Mouse (Mus musculus): ENCODE measurements around the gene Smim14.
A peak's percentile ranks its signal among the peaks of the same experiment; 100 is the strongest.
"Not testable (repeated sequence)": the region's sequence is repeated elsewhere in the genome, so short reads cannot be mapped to it uniquely, and the experiment has no call there.

Gene Smim14

GRCm38 (mm10) chr5:65536751-65537419 is at the start of gene Smim14, which contains the start of gene Ube2k:
TSS of gene Smim14 (minus strand) at chr5:65537184.
TSS of gene Ube2k (plus strand) at chr5:65537233.
- peak; percentile 95 for DNase-seq (ENCODE audit: low spot score)

DNA sequence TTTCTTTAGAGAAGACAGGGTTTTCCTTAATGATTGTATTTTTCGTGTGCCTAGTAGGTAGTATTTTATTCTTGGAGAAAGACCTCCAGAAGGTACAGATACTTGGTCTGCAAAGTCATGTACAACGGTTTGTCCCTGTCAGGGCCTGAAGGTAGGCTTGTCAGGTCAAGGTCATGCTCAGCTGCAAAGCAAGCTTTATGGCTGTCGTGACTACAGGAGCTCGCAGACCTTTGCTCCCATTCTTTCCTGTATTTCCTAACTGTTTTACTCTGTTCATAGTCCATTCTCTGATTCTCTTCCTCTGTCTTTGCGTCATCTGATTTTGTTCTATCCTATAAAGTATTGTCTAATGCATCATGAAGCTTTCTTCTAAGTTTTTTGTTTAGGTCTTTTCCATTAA is 49.3 kb upstream of the Smim14 start:
- no peak for DNase-seq (ENCODE audit: low spot score)

DNA sequence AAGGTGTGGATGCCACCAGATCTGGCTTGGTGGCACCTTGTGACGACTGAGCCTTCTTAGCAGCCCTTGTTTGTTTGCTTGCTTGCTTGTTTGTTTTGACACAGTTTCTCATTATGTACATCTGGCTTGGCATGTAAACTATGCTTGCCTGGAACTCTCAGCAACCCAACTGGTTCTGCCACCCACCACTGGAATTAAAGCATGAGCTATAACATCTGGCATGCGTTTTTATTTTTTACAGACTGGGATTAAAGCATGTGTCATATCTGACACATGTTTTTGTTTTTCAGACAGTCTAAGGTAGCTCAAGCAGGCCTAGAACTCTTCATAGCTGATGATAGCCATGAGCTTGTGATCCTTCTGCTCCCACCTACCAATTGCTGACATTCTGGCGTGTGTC is 41.6 kb upstream of the Smim14 start:
- no peak for DNase-seq (ENCODE audit: low spot score)

GRCm38 (mm10) chr5:65575896-65576295 is 38.9 kb upstream of the Smim14 start:
- DNase-seq (ENCODE audit: low spot score): no peak

DNA sequence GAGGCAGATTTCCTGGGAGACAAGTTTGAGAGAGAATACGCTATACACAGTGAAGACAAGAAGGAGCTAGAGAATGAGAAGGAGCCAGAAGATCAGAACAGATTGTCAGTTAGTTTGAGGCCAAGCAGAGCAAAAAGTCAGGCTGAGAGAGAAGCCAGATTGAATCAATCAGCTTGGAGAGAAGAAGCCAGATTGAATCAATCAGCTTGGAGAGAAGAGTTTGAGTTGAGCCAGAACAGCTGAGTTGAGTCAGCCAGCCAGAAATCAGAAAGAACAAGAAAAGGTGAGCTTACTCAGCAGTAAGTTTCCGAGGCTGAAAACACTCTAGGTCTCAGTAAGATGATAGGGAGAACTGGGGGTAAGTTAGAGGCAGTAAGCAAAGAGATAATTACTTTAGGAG is 37.9 kb upstream of the Smim14 start:
- DNase-seq (ENCODE audit: low spot score): no peak

DNA sequence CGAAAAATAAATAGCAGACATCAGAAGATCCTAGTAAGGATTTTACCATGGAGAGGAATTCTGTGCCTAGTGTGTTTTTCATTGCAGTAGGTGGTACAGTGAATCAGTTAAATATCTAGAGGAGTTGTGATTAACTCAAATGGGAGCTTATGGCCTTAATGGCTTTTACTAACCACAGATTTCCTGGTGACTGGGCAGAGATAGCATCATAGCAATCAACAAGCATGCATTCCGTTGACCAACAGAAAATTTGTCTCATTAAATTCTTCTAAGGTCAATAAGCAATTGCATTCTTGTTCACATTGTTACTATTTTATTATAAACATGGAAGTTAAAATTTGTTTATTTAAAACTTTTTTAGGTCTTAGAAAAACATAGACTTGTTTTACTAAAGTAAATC is 28.5 kb upstream of the Smim14 start:
- no peak for DNase-seq (ENCODE audit: low spot score)

DNA sequence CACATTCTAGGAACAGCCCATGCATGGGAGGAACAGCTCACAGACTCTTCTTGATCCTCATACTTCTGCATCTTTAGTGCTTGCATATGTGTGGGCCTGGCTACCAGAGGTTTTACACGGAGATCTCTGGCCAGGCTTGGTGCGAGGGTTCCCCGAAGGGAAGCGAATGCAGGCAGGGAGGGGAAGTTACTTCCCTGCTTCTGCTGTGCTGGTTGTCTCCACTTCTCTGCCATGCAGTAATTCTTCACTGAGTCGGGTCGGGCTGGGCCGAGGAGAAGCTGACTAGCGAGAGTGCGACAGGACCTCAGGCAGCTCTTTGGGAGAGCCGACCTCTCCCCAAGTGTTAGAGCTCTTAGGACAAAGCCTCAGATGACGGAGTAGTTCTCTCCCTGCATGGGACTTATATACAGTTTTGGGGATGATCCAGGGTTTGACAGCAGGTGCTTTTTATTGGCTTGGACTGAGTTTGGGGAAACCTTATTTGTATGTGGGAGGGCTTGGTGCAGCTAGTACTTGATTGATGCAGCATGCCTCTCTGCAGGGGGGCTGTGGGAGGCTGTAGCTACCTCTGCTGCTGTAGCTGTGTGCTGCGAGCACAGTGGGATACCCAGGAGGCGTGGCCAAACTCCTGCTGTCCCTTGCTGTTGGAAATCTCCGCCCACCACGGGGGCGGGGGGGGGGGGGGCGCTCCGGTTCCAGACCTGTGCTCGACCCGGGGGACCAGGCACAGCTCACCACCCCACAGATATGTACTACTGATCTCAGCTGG is 24.3 kb upstream of the Smim14 start:
- peak; percentile 4 for DNase-seq (ENCODE audit: low spot score)

GRCm38 (mm10) chr5:65557109-65557508 is 20.1 kb upstream of the Smim14 start:
- no peak for DNase-seq (ENCODE audit: low spot score)

DNA sequence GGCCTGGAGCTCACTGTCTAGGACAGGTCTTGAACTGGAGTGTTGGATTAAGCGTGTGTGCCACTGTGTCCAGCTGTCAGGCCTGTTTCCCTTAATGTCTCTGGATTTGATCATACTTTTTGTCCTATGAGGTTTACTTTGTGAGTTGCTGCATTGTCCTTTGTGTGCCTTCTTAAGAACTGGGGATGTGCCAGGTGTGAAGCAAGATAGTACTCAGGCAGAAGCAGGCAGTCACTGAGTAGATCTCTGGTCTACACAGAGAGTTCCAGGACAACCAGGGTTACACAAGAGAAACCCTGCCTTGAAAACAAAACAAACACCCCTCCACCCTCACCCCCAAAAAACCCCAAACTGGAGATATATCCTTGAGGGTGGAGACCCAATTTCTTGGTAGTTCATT is 12.7 kb upstream of the Smim14 start:
- no peak for DNase-seq (ENCODE audit: low spot score)

DNA sequence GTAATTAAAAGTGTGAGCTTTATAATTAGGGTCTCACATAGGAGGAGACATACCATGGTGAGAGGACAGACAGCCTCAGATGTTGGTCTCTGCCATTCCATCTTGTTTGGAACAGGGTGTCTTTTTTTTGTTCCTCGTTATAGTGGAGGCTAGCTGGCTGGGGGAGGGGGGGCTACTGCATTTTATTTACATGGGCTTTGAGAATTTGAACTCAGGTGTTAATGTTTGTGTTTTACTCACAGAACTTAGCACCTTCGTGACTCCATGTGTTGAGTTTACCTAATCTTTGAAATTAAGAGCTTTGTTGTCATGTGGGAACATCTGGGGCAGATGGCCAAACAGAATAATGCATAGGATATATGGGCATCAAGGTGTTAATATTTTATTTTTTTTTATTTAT is 7.6 kb upstream of the Smim14 start:
- DNase-seq (ENCODE audit: low spot score): no peak

DNA sequence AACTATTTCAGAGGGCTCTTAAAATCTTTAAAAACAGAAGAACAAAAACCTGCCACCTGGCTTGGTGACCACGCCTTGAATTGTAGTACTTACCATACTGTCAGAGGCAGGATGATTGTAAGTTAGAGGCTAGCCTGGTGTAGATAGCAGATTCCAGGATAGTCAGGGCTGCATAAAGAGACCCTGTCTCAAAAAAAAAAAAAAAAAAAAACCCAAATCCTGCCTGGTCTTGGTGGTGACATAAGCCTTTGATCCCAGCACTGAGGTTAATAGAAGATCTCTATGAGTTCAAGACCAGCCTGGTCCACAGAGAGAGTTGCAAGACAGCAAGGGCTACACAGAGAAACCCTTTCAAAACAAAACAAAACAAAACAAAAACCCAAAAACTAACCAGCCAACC is 6.5 kb upstream of the Smim14 start:
- DNase-seq (ENCODE audit: low spot score): no peak

DNA sequence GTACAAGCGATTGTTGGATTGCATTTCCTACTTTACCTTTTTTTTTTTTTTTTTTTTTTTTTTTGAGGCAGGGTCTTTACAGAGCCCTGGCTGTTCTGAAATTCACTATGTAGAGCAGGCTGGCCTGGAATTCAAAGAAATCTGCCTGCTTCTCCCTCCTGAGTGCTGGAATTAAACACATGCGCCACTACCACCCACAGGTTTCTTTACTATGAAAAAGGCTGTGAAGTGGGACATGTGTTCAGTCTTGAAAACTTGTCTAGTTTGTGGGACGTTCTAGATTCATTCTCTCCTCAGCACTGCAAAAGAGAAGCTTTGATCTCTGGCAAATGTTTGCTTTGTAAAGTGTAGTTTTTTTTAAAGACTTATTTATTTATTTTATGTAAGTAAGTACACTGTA is 4.9 kb upstream of the Smim14 start:
- DNase-seq (ENCODE audit: low spot score): no peak

DNA sequence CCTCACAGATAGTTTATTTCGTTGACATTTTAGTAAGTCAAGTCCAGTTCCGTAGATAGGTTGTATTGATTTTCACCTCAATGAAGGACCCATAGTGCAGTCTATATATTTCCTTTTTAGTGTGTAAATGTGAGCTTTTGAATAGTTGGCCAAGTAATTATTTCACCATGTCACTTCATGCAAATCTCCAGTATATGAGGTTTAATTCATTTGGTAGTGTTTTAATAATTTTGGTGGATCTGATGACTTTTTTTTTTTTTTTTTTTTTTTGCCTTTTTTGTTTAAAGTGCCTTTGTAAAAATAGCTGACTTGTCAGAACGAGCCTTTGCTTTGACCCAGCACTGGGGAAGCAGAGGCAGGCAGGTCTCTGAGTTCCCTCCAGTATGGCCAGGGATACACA is 2.8 kb upstream of the Smim14 start:
- DNase-seq (ENCODE audit: low spot score): no peak

DNA sequence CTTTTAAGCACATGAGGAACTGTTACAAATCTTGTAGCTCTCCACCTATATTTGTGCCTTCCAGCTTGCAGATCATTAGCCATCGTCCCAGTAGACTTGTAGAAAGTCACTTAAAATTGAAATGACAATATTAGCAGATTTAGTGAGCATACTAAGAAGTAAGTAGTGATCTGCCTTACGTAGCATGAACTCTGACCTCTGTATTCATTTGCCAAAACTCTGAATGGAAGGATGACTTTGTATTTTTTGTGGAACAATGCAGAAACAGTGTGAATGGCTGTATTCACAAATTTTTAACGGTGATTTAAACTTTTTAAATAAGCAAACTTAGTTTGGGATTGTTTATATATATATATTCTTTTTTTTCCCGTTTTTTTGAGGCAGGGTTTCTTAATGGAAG is 1.8 kb upstream of the Smim14 start:
- DNase-seq (ENCODE audit: low spot score): no peak

- DNase-seq (ENCODE audit: low spot score): no peak
Measured at GRCm38 (mm10) chr5:65538121-65538520, 1.1 kb upstream of the Smim14 start.

DNA sequence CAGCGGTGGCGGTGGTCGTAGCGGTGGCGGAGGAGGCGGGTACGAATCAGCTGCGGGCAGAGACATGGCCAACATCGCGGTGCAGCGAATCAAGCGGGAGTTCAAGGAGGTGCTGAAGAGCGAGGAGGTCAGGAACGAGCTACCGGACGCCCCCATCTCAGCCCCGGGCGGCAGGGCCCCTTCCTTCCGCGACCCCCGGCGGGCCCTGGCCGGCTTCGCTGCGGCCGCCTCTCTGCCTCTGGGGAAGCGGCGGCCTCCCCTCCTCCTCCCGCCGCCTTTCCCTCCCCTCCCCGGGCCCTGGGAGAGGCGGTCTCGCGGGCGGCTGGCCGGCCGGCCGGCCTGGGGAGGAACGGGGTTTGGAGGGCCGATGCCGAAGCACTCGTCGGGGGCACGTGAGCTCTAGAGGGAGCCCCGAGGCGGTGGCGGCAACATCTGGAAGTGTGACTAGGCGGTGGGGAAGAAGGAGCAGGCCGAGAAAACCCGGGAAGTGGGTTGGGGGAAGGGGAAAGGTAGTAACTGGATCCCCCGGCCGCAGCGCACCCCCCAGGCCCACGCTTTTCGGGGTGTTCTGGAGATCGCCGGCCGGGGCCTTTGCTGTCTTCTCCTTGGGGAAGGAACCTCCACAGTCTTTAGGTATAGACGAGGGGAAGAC is 562 bp upstream of the Smim14 start:
- DNase-seq (ENCODE audit: low spot score): no peak

DNA sequence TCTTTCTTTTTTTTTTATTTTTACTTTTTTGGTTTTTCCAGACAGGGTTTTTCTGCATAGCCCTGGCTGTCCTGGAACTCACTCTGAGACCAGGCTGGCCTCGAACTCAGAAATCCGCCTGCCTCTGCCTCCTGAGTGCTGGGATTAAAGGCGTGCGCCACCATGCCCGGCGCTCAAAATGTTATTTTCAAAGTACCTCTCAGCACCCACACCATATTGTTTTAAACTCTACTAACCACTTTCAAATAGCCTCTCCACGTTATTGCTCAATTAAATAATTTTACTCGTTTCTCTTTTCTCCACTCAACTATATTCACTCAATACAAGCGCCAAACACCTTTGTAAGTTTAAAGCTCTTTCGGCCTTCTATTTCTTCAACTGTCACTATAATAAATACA is 917 bp downstream of the Smim14 start:
- not testable (repeated sequence) for DNase-seq (ENCODE audit: low spot score)

DNA sequence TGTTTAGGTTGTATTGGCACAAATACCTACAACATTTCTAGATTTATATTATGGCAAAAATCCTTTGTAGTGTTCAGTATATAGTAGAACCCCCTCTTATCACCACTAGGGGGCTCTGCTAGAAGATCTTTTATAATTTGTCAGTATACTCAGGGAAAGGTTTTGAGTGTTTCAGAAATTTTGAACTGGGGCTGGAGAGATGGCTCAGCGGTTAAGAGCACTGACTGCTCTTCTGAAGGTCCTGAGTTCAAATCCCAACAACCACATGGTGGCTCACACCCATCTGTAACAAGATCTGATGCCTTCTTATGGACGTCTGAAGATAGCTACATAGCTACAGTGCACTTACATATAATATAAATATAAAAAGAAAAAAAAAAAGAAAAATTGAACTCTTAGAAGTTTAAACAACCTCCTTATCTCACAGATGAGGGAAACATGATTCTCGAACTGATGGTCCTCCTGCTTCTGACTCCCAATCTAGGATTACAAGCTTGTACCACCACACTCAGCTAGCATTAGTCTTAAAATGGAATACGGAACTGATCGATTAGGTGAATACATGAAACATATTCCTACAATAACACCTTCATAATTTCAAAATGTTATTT is 1.4 kb downstream of the Smim14 start:
- no peak for DNase-seq (ENCODE audit: low spot score)

- DNase-seq (ENCODE audit: low spot score): no peak
Measured at GRCm38 (mm10) chr5:65534496-65534895, 2.5 kb downstream of the Smim14 start.

DNA sequence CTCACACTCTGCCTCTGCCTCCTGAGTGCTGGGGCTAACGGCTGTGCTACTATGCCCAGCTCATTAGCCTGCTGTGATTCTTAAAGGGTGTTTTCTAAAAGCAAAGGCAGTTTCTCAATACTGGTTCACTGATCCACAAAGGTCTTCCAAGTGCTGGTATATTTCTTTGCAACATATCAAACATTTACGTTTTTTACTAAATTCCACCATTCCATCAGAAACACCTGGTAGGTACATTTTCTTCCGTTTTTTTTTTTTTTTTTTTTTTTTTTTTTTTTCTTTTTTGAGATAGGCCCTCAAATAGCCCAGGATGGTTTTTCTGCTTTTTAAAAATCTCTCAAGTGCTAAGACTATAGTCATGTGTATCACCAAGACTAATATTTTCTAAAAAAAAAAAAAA is 5.7 kb downstream of the Smim14 start:
- DNase-seq (ENCODE audit: low spot score): no peak

DNA sequence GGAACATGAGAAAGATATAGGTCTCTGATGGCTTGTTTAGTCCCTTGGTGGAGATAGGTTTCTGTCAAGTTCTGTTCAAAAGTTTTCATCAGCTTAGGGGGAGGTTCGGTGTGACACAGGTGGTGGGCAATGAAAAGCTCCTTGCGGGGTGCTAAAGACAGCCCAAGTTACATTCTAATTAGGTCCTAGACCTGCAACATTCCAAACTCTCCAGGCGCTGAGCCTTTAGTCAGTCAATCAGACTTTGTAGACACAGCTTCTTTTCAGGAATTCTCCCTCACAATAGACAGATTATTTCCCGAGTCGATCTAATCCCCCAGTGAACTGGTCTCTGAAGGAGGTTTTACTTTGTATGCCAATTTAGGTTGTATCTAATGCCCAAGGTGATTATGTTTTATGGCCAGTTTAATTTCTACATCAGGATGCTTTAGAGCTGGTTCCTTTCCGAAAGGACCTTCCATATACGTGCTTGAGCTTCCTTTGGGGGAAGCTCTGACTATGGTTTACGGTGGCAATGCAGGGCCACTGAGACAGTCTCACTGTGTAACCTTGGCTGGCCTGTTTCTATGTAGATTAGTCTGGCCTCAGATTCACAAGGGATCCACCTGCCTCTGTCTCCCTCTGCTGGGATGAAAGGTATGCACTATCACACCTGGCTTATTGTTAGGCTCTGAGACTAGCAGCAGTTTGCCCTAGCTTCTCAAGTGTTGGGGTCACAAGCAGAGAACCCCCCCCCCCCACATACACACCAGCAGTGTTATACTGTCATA is 11.1 kb downstream of the Smim14 start:
- DNase-seq (ENCODE audit: low spot score): peak; percentile 11

DNA sequence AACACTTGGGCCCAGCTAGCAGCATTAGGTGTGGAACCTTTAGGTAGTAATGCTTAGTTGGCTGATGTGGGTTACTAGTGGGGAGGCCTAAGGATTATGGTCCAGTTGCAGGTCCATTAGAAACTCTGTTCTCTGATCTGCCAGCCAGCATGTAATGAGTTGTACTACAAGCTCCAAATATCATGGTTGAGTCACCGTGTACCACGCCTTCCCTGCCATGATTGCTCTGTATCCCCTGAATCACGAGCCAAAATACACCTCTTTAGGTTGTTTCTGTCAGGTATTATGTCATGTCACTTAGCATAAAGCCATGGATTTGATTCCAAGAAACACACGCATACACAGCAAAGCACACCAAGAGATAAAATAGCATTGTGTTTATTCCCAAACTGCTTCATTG is 12.2 kb downstream of the Smim14 start:
- no peak for DNase-seq (ENCODE audit: low spot score)
